Mouse (Mus musculus) ovary, adult 18-20 months (tissue): ENCODE measurements at regions not wholly inside any gene's neighbourhood (a gene's known extent, or its start where the extent isn't known, plus 50 kb on each side); places are given as distances from the start of the nearest gene placed in this dataset.
A peak's percentile ranks its signal among the peaks of the same experiment; 100 is the strongest.
"Not testable (repeated sequence)": the region's sequence is repeated elsewhere in the genome, so short reads cannot be mapped to it uniquely, and the experiment has no call there.

ENCODE experiments used
- DNase-seq: peaks from one replicate; pipeline ENCODE4 v3.0.0; 2022; ENCODE audit warnings: low spot score, mixed read lengths

DNA sequence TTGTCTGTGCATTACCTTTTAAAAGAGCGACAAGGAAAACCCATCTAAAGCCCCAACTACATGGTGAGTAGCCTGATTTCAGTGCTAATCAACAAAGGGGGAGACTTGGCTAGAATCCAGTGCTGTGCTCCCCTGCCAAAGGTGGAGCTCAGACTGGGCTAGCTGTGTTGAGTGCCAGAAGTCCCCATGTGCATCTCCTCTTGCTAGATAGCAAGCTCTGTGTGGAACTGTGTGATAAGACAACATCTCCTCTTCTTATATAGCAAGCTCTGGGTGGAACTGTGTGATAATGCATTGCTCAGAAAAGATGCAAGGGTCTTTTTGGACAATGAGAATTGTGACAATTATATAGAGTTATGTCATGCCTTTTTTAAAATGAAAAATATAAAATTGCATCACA is 741.4 kb downstream of the Adam6a start:
- DNase-seq, result no peak

DNA sequence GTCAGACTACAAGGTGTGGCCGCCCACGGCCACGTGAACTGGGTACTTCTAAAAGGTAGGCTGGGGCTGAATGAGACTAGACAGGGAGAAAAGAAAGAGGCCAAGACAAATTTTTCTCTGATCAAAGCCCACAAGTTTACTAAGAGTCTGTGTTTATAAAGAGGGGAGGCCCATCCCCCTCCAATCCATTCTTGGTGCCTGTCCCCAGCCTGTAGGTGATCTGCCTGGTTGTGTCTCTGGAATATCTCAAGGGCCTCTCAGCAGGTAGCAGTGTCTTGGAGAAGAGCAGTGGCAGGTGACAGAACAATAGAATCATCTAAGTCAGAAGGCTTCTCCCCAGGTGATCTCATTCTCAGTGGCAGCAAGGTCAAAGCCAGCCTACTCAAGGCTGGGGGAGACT is 743.3 kb downstream of the Adam6a start:
- no peak for DNase-seq

DNA sequence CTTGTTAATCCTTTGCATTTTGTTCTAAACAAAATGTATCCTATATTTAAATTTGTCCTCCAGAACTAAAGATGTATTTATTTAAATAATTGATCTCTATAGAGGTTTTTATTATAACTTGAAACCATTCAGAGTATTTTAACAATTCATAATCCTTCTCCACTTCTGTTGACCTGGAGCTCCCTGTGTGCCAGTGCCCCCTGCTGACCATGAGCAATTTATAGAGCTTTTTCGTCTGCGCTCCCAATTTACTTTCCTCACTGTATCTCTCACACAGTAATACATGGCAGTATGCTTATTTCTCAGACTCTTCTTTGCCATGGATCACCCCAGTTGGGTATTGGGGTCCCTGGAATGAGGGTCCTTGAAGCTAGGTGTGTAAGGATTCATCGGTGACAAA is 747.4 kb downstream of the Adam6a start:
- DNase-seq, result no peak

DNA sequence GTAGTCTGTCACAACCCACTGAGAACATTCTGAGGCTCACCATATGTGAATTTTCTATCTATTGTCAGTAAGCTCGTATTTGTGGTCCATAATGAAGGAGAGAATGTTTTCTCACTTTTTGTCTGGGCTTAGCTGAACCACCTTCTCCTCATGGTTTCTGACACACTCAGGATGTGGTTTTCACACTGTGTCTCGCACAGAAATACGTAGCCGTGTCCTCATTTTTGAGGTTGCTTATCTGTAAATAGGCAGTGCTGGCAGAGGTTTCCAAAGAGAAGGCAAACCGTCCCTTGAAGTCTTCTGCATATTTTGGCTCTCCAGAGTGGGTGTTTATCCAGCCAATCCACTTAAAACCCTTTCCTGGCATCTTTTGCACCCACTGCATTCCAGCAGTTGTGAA is 756.1 kb downstream of the Adam6a start:
- no peak for DNase-seq

DNA sequence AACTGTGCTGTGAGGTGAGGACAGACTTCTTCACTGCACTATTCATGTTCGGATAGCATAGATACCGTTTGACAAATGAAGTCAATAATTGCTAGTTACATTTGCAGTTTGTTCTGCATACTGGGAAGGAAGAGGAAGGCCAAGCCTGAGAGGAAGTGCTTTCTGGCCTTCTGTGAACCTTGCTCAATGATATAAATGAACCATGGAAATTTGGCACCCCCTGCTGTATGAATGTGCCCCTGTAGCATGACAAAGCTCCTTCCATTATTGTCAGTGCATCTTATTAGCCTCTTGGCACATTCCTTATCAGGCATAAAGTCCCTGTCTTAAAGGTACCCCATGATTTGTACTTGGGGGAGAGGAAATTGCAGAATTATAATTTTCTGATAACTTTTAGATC is 758.0 kb downstream of the Adam6a start:
- no peak for DNase-seq

DNA sequence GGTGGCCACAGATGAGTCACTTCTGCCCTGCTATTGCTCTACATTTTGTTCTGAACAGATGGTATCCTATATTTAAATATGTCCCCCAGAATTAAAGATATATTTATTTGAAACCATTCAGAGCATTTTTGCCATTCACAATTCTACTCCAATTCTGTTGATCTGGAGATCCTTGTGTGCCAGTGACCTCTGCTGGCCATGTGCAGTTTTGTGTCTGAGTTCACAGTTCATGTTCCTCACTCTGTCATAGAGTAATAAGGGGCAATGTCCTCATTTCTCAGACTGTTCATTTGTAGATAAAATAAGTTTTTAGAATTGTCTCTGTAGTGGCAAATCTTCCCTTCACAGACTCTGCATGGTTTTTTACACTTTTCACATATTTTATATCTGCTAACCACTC is 788.8 kb downstream of the Adam6a start:
- DNase-seq, result no peak

DNA sequence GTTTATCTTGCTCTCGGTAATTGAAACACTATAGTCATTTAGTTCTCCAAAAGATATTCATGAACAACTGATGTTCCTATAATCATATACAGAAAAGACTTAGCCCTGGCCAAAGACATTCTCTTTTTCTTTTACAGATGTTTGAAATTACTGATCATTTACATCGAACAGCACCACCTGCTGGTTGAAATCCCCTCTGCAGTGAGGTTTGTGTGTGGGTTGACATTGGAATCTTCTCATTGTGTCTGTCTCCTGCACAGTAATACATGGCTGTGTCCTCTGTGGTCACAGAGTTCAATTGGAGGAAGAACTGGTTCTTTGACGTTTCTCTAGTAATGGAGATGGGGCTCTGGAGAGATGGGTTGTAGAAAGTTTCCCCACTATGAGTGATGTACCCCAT is 822.6 kb downstream of the Adam6a start:
- no peak for DNase-seq

DNA sequence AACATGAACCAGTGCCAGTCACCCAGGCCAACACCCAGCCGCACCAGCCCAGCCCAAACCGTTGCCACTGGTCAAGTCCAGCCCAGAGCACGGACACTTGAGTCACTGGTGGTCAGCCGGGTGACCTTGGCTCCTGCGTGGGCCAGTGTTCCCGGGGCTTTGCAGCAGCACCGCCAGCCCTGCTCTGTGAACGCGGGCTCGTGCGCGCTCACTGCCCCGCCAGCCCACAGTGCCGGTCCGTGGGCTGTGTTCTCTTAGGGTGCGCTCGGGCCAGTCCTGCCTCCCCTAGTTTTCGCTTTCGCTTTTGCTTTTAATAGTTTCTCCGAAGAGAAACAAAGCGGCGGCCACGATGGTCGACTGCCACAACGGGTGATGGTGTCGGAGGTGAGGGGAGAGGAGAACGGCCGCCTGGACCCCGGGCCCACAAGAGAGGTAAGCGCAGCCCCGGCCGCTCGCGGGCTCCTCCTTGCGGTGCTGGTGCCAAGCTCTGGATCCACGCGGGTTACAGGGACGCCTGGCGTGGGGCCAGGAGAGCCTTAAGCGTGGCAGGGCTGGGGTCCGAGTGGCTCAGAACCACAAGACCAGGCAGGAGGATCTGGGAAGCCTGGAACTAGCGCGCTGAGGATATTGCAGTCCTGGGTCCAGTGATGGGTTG is 835.1 kb downstream of the Adam6a start:
- peak; percentile 18 for DNase-seq

DNA sequence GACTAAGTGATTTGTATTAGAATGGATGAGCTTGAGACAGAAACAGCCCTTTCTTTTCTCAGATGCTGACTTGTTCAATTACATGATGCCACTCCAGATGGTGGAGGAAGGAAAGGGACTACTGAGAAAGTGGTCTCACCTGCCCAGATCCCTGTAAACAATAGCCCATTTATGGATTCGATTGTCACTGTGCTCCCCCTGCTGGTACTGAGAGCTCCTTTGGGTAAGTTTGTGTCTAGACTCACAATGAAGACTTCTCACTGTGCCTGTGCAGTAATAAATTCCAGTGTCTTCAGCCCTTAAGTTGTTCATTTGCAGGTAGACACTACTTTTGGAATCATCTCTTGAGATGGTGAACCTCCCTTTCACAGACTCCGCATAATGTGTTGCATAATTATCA is 847.7 kb downstream of the Adam6a start:
- no peak for DNase-seq

DNA sequence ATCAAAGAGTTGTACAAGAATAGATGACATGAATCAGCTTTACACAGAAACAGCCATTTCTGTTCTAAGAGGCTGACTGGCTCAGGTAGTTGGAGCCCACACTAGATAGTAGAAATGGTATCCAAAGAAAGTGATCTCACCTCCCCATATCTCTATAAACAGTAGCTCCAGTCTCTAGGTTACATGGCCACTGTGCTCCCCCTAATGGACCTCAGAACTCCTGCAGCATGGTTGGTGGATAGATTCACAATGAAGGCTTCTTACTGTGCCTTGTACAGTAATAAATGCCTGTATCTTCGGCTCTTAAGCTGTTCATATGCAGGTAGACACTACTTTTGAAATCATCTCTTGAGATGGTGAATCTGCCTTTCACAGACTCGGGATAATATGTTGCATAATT is 862.5 kb downstream of the Adam6a start:
- DNase-seq, result no peak

DNA sequence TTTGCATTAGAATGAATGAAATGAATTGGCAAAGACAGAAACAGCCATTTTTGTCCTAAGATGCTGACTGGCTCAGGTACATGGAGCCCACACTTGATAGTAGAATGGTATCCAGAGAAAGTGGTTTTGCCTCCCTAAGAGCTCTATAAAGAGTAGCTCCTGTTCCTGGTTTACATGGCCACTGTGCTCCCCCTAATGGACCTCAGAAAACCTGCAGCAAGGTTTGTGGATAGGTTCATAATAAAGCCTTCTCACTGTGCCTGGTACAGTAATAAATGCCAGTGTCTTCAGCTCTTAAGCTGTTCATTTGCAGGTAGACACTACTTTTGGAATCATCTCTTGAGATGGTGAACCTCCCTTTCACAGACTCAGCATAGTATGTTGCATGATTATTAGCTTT is 890.8 kb downstream of the Adam6a start:
- DNase-seq, result no peak

DNA sequence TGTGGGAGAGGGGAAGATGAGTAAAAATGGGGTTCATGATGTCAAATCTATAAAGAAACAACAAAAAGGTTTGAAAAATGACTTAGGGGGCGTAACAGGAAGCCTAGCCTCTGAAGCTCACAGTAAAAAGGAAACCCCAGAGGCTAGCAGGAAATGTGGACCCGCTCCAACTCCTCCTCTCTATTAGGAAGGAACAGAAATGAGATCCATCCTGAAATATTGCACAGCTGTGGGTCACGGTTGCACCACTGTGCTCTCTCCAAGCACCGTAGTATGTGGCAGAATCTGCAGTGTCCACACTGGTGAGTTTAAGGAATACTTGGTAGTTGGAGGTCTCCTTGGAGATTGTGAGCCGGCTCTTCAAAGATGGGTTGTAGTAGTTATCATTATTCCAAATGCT is 918.3 kb downstream of the Adam6a start:
- no peak for DNase-seq

DNA sequence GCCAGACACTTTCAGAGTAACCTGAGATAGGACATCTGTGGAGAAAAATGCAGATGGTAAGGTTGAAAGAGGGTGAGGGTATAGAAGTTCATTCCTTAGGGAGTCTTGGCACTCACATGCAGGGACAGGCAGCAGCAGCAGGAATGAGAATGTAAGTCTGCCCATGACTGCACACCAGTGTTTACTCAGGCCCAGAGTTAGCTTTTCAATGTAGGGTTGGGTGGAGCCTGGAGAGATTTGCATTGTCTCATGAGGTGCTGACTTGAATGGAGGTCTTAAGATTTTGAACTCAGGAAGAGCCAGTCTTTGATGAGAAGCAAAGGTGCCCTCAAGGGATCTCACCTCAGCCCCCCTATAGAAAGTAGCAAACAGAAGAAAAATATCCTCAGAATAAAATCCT is 918.9 kb downstream of the Adam6a start:
- DNase-seq, result no peak

DNA sequence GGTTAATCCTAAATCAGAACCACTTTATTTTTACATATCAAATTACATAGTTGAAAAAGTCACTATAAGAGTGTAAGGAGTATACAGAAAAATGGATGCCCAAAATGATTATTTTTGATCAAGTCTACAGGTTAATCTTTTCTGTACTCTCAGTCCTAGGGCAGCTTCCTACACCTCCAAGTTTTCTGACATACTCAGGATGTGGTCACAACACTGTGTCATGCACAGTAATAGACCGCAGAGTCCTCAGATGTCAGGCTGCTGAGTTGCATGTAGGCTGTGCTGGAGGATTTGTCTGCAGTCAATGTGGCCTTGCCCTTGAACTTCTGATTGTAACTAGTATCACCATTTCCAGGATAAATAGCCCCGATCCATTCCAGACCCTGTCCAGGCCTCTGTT is 925.1 kb downstream of the Adam6a start:
- no peak for DNase-seq

DNA sequence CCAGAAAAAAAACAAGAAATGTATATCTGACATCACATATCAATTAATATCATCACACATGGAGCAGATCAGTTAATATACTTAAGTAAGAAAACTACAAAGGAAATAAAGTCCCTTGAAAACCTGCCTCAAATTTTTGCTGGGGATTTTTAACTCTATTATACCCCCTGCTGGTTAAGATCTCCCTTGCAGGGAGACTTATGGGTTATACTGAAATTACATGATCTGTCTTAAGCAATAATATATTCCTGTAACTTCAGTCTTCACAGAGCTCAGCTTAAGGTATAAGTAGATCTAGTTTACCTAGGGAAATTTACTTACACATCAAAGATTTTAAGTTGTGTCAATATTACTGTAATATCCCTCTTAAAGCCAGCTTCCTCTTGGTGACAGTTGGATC is 929.0 kb downstream of the Adam6a start:
- DNase-seq, result not testable (repeated sequence)

DNA sequence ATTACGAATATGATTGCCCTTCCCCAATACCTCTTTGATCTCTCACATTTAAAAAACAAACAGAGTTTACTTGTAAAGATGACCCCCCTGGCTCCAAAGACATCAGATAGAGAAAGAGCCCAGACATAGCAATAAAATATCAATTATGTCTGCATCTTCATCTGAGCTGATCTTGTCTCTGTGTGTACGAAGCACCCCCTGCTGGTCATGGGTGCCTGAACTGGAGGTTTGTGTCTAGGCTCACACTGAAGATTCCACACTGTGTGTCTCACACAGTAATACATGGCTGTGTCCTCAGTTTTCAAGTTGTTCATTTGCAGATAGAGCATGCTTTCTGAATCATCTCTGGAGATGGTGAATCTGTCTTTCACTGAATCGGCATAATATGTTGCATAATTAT is 935.0 kb downstream of the Adam6a start:
- DNase-seq, result no peak

DNA sequence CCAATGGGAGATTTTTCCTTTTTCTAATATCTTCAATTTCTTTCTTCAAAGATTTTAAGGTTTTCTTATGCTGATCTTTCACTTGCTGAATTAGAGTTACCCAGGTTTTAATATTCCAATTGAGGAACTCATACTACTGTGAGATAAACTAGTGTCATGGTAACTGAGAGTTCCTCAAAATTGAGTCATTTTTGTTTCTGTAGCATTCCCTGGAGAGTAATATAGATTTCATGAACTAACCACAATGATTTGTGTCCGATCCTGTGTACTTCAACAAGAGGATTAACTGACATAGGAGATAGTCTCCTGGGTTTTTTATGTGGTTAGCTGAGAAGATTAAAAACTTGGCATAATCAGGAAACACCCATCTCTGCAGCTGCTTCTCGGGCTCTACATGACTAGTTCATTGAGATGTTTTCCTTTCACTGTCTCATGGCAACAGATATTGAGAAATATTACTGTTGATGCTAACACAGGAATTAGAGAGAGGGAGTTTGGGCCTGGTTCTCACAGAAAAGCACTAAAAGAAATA is 949.9 kb downstream of the Adam6a start:
- not testable (repeated sequence) for DNase-seq

DNA sequence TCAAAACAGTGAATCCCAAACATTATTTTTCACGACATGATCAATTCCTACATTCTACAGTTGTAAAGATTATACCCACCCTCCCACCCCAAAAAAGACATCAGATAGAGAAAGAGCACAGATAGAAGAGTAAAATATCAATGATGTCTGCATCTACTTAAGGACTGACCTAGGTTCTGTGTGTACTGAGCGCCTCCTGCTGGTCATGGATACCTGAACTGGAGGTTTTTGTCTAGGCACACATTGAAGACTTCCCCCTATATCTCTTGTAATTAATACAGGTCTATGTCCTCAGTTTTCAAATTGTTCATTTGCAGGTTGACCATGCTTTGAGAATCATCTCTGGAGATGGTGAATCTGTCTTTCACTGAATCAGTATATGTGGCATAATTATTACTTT is 952.0 kb downstream of the Adam6a start:
- no peak for DNase-seq

DNA sequence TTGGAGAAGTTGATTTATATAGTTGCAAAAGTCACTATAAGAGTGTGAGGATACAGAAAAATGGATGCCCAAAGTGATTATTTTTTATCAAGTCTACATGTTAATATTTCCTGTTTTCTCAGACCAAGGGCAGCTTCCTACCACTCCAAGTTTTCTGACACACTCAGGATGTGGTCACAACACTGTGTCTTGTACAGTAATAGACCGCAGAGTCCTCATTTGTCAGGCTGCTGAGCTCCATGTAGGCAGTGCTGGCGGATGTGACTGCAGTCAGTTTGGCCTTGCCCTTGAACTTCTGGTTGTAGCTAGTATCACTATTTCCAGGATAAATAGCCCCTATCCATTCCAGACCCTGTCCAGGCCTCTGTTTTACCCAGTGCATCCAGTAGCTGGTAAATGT is 969.4 kb downstream of the Adam6a start:
- no peak for DNase-seq

DNA sequence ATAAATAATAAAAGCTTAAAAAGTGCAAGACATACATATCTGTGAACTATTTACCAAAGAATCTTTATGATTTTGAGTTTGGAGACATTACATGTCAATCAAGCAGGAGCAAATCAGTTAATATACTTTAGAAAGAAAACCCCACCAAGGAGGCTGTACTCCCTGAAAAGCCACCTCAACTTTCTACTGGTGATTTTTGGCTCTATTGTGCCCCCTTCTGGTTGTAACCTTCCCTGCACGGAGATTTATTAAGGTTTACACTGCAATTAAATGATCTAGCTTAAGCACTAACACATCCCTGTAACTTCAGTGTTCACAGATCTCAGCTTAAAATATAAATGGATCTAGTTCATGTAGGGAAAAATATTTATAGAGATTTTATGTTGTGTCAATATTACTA is 998.4 kb downstream of the Adam6a start:
- not testable (repeated sequence) for DNase-seq

DNA sequence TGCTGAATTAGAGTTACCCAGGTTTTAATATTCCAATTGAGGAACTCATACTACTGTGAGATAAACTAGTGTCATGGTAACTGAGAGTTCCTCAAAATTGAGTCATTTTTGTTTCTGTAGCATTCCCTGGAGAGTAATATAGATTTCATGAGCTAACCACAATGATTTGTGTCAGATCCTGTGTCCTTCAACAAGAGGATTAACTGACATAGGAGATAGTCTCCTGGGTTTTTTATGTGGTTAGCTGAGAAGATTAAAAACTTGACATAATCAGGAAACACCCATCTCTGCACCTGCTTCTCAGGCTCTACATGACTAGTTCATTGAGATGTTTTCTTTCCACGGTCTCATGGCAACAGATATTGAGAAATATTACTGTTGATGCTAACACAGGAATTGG is 1001.2 kb downstream of the Adam6a start:
- not testable (repeated sequence) for DNase-seq

DNA sequence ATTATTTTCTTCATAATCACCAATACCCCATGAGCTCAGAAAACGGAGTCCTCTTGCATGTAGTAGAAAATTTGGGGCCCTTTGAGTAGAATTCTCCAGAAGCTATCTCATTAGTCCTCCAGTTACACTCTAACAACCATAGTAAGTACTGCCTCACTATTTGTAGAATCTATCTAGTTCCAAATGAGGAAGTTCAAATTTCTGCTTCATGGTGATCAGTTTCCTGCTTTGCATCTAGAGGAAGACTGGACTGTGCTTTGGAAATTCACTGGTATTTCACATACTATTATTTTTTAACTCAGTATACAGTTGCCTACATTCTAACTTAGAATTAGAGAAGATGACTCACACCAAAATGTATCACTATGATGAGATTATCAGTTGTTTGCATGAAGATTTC is 1018.7 kb downstream of the Adam6a start:
- DNase-seq, result no peak

DNA sequence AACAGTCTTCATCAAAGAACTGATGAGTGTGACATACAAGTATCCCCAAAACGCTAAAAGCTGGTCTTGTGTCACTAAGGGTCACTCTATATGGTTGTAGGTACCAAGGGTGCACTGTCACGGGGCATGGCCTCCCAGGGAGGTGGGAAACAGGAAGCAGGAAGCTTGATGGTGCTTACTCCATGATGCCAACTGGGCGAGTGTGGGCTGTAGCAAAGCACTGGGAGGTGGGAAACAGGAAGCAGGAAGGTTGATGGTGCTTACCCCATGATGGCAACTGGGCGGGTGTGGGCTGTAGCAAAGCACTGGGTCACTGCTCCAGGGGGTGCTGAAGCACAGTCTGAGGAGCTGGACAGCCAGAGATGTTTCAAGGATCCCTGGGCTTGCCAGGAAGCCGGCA is 1019.3 kb downstream of the Adam6a start:
- DNase-seq, result no peak

DNA sequence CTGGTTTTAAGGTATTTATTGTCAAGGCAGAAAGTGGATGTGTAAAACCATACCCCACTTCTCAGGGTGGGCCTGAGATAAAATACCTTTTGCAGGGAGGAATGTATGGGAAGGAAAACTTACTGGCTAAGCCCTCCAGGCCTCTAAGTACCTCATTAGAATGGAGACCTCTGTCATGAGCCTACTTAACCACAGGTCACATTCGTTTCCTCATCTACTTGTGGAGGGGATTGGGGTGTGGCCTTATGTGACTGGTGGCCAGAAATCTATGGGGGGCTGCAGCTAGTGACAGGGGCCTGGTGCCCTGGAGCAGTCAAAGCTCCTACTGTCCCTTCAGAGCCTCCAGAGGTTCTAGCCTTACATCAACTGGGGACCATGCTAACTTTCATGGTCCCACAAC is 1020.0 kb downstream of the Adam6a start:
- no peak for DNase-seq

DNA sequence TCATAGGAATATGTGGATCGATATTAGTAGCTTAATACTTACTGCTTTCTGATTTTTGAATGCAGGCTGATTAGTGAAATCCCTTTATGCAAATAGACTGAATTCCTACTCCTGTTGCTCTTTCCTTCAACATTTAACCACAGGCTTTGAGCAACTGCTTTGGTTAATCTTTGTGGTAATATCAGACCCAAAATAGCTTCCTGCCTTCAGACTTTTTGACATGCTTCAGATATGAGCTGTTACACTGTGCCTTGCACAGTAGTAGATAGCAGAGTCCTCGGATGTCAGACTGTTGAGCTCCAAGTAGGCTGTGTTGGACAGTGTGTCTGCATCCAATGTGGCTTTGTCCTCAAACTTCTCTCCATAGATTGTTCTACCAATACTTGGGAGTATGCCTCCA is 1020.6 kb downstream of the Adam6a start:
- no peak for DNase-seq
